Mouse (Mus musculus) neutrophil, adult 5-6 weeks (primary cell): Measurements from ENCODE around the gene Gm17359. TPM values are rescaled to one million over a fixed set of nuclear protein-coding genes. Genes with fewer than 3 reads are reported as not detected.

Source experiments
- ATAC-seq: fragments of 151-379, 151-347 bp; 2 replicates; pipeline ENCODE4 v1.8.0; 2017; ENCODE audit warnings: mild to moderate bottlenecking, moderate TSS enrichment; ENCODE audit not compliant: insufficient number of reproducible peaks, poor library complexity, low FRiP score, severe bottlenecking; ENCODE audit errors: extremely low read depth
- total RNA-seq: library from RNA; stranded (forward); fragments of 200-1000 nt; gene quantifications from 2 replicates; pipeline ENCODE4 v1.2.3, GENCODE M21; 2017

The Gm17359 gene
- total RNA-seq, 1 experiment from 2014 or later = not detected

- no peak for ATAC-seq
Measured at GRCm38 (mm10) chr3:79501166-79501728, 164.8 kb downstream of the Gm17359 start.

Other genes with a start within 250 kb of the Gm17359 start
- gene Rapgef2, start 50.1 kb upstream of the Gm17359 start, total RNA-seq = 27.5 and 28.7 TPM in 2 replicates
- gene Fnip2, start 231.1 kb downstream of the Gm17359 start, total RNA-seq = 19.4 and 19.8 TPM in 2 replicates